Mouse (Mus musculus) kidney, adult 2 months (tissue): ENCODE results near the gene Disc1. TPM values are rescaled to one million over a fixed set of nuclear protein-coding genes. Genes with fewer than 3 reads are reported as not detected.

Source experiments
- DNase-seq: peaks from one replicate; pipeline ENCODE4 v3.0.0; 2021
- H3K27ac ChIP-seq: fragments of 200-500 bp; 2 replicates; pipeline ENCODE4 v1.5.1; 2012; ENCODE audit warnings: low read depth, low read length, control low read depth, inconsistent platforms; ENCODE audit not compliant: insufficient read depth
- H3K27me3 ChIP-seq: fragments of 200-500 bp; replicated peaks from 2 replicates; pipeline ENCODE4 v1.6.1; 2012; ENCODE audit warnings: mild to moderate bottlenecking, moderate library complexity, low read length, inconsistent platforms; ENCODE audit not compliant: control insufficient read depth, insufficient read depth
- H3K36me3 ChIP-seq: fragments of 200-500 bp; 2 replicates; pipeline ENCODE4 v1.6.1; 2012; ENCODE audit warnings: mild to moderate bottlenecking, moderate library complexity, low read length, inconsistent platforms; ENCODE audit not compliant: control insufficient read depth, insufficient read depth
- H3K4me1 ChIP-seq: fragments of 200-500 bp; 2 replicates; pipeline ENCODE4 v1.6.1; 2011; ENCODE audit warnings: low read length; ENCODE audit not compliant: control insufficient read depth, insufficient read depth
- H3K4me3 ChIP-seq: fragments of 200-500 bp; 2 replicates; pipeline ENCODE4 v1.5.1; 2011; ENCODE audit warnings: mild to moderate bottlenecking, low read depth, low read length, control low read depth; ENCODE audit not compliant: insufficient read depth
- CTCF ChIP-seq: fragments of 200-500 bp; conservative IDR thresholded peaks from 2 replicates; pipeline ENCODE4 v1.5.1; 2011; ENCODE audit warnings: low read depth, mild to moderate bottlenecking, control low read depth, low read length, moderate library complexity, mixed read lengths; ENCODE audit not compliant: insufficient read depth, insufficient read length
- POLR2A ChIP-seq: fragments of 200-500 bp; IDR thresholded peaks from one replicate; pipeline ENCODE4 v1.6.1; 2011; ENCODE audit warnings: low read depth, low read length, control low read depth
- WGBS: fragments of 180-500 bp; shearing (Covaris S2); methylation state at CpG from one replicate; pipeline ENCODE4 v1.1.7; 2018; 5-methylcytosine and 5-hydroxymethylcytosine counted together
- polyA plus RNA-seq: library from polyadenylated mRNA; depleted of rRNA; stranded (reverse); fragments of >200 nt; gene quantifications from 2 replicates; pipeline ENCODE4 v1.2.3, GENCODE M21; 2012

The Disc1 gene
- polyA plus RNA-seq, 1 experiment, result 0.58 TPM

- H3K4me3 ChIP-seq, result no peak overlapping the region
- DNase-seq, result no peak
- no peaks in the 10 kb centered on the region for H3K27me3 ChIP-seq
- 95% methylated on average over 8 of the region's 8 CpGs for WGBS
- no peaks in the 10 kb centered on the region for H3K4me1 ChIP-seq
- TF ChIP-seq CTCF, result no peak
- no peaks in the 10 kb centered on the region for H3K36me3 ChIP-seq
- H3K27ac ChIP-seq, result no peak overlapping the region
Measured at GRCm38 (mm10) chr8:125206391-125206790, 152.4 kb downstream of the Disc1 start.

- WGBS, result 68% methylated on average over 3 of the region's 3 CpGs
- Histone ChIP-seq H3K4me1 (no peaks in the 10 kb centered on the region), H3K27me3 (no peaks in the 10 kb centered on the region), H3K4me3 (no peak overlapping the region), H3K36me3 (no peaks in the 10 kb centered on the region), H3K27ac (no peak overlapping the region)
- no peak for DNase-seq
- TF ChIP-seq POLR2A (no peak), CTCF (no peak)
Measured at GRCm38 (mm10) chr8:125206962-125207361, 153.0 kb downstream of the Disc1 start.

GRCm38 (mm10) chr8:125212619-125213167 is 158.7 kb downstream of the Disc1 start:
- 51% methylated on average over 13 of the region's 13 CpGs for WGBS
- H3K27me3 ChIP-seq, result no peaks in the 10 kb centered on the region
- no peak for DNase-seq
- H3K36me3 ChIP-seq, result no peaks in the 10 kb centered on the region
- no peak overlapping the region for H3K27ac ChIP-seq
- no peaks in the 10 kb centered on the region for H3K4me1 ChIP-seq
- no peak overlapping the region for H3K4me3 ChIP-seq
- no peak for TF ChIP-seq CTCF
- no peak for TF ChIP-seq POLR2A

GRCm38 (mm10) chr8:125217902-125218581 is 164.0 kb downstream of the Disc1 start:
- H3K4me1 ChIP-seq, result no peaks in the 10 kb centered on the region
- no peak for DNase-seq
- no peak overlapping the region for H3K27ac ChIP-seq
- no peaks in the 10 kb centered on the region for H3K36me3 ChIP-seq
- no peak overlapping the region for H3K4me3 ChIP-seq
- no peaks in the 10 kb centered on the region for H3K27me3 ChIP-seq
- TF ChIP-seq CTCF, result no peak
- TF ChIP-seq POLR2A, result no peak
- 74% methylated on average over 12 of the region's 12 CpGs for WGBS

GRCm38 (mm10) chr8:125218669-125219068 is 164.7 kb downstream of the Disc1 start:
- no peak for TF ChIP-seq CTCF
- no peak for TF ChIP-seq POLR2A
- Histone ChIP-seq H3K4me1 (no peaks in the 10 kb centered on the region), H3K27me3 (no peaks in the 10 kb centered on the region), H3K36me3 (no peaks in the 10 kb centered on the region), H3K27ac (no peak overlapping the region), H3K4me3 (no peak overlapping the region)
- DNase-seq, result peak; percentile 31
- WGBS, result 66% methylated on average over 4 of the region's 4 CpGs

GRCm38 (mm10) chr8:125220608-125221007 is 166.6 kb downstream of the Disc1 start:
- TF ChIP-seq POLR2A (no peak), CTCF (no peak)
- Histone ChIP-seq H3K27me3 (no peaks in the 10 kb centered on the region), H3K4me1 (peaks cover 6% of the 10 kb centered on the region), H3K27ac (no peak overlapping the region), H3K36me3 (no peaks in the 10 kb centered on the region), H3K4me3 (no peak overlapping the region)
- no peak for DNase-seq
- 96% methylated on average over 5 of the region's 5 CpGs for WGBS

GRCm38 (mm10) chr8:125221062-125221461 is 167.1 kb downstream of the Disc1 start:
- 93% methylated on average over 4 of the region's 4 CpGs for WGBS
- H3K27ac ChIP-seq, result no peak overlapping the region
- H3K27me3 ChIP-seq, result no peaks in the 10 kb centered on the region
- no peak for DNase-seq
- H3K4me1 ChIP-seq, result peaks cover 6% of the 10 kb centered on the region
- no peak overlapping the region for H3K4me3 ChIP-seq
- no peak for TF ChIP-seq CTCF
- no peaks in the 10 kb centered on the region for H3K36me3 ChIP-seq
